Mouse (Mus musculus): ENCODE results near the gene Actrt3. TPM values are rescaled to one million over a fixed set of nuclear protein-coding genes. Genes with fewer than 3 reads are reported as not detected.

The Actrt3 gene
- polyA plus RNA-seq (2015; fragmentation: Nextera tagmentation; extraction: Ambion mirVana) = not detected in 2 replicates

DNA sequence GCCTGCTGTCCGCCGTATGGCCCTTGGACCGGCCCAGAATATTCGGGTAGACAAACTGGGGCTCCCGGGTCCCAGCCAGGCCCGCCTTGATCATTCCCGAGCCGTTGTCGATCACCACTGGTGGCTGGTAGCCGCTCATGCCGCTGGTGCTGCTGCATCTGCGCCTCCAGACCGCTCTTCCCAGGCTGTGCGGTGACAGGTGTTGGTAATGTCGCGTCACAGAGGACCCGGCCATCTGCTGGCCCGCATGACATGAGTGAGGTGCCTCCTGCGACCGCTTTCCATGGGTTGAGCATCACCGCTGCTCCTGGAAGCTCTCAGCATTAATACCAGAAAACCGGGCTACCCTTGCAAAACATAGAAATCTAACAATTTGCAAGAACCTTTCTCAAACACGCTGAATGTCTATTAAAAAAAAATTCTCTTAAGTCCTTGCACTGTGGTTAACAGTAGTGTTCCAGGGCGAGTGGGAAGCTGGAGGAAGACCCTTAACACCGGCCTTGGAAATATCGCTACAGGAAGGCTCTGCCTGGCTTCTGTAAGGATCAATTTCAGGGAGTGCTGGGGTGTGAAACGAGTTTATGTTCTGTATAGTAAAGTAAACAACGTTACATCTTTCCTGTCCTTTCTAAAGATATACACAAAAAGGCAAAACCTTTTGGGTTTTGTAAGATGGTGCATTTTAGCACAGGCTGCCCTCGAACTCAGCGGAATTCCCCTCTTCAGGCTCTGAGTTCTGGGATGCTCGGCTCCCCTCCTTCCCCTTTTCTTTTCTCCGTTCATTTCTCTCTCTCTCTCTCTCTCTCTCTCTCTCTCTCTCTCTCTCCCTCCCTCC is at the start of gene Actrt3:
Gene Actrt3, minus strand, starts transcription at position 229 of the 835 bp plus-strand sequence.
- Histone ChIP-seq H3K9ac (peak within 1 kb of the TSS; percentile 39), H3K27me3 (0 out of 2 replicates have a peak, but pooled peaks cover 13% of the 10 kb centered on the region)

DNA sequence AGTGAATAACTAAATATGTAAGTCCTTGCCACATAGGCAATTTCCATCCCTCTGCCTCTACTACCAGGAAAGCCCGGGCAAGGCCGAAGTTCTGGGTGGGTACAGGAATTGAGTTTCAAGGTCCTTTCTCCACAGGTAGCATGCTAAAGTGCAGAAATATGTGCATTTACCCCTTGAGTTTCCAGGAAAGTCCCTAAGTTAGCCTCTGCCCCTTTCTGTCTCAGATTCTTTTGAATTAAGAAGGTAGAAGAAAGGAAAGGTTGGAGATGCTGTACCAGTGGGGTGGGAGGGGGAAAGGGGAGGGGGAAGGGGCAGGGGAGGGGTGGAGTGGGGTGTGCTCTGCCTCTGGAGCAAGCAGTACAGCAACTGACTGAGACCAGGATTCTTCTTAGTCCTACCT is 48.7 kb upstream of the Actrt3 start:
- H3K27me3 ChIP-seq = peaks cover 27% of the 10 kb centered on the region; the same call in 1 of the 2 replicates
- no peak overlapping the region for H3K4me3 ChIP-seq
- no peaks in the 10 kb centered on the region for H3K9me3 ChIP-seq (replicated peaks)
- H3K4me1 ChIP-seq (replicated peaks) = peaks cover 19% of the 10 kb centered on the region
- H3K27ac ChIP-seq = no peak overlapping the region
- WGBS = 94% methylated on average over 2 of the region's 2 CpGs
- H3K36me3 ChIP-seq = no peaks in the 10 kb centered on the region
- H3K4me2 ChIP-seq = no peak overlapping the region
- no peak for ATAC-seq (replicated peaks; ENCODE audit: insufficient number of reproducible peaks, insufficient read depth, low FRiP score, low read depth)
- H3K9ac ChIP-seq = no peak overlapping the region

More for the DNA sequence above, at the start of gene Actrt3:
- Histone ChIP-seq H3K9me3 (replicated peaks) (no peaks in the 10 kb centered on the region), H3K4me3 (peak within 1 kb of the TSS; percentile 76), H3K4me2 (peak within 1 kb of the TSS; percentile 92), H3K27ac (peak within 1 kb of the TSS; percentile 44), H3K36me3 (peaks cover 4% of the 10 kb centered on the region; the same call in 1 of the 2 replicates), H3K4me1 (replicated peaks) (peaks cover 18% of the 10 kb centered on the region)
- 2% methylated on average over 32 of the region's 32 CpGs for WGBS
- no peak for ATAC-seq (replicated peaks; ENCODE audit: insufficient number of reproducible peaks, insufficient read depth, low FRiP score, low read depth)

DNA sequence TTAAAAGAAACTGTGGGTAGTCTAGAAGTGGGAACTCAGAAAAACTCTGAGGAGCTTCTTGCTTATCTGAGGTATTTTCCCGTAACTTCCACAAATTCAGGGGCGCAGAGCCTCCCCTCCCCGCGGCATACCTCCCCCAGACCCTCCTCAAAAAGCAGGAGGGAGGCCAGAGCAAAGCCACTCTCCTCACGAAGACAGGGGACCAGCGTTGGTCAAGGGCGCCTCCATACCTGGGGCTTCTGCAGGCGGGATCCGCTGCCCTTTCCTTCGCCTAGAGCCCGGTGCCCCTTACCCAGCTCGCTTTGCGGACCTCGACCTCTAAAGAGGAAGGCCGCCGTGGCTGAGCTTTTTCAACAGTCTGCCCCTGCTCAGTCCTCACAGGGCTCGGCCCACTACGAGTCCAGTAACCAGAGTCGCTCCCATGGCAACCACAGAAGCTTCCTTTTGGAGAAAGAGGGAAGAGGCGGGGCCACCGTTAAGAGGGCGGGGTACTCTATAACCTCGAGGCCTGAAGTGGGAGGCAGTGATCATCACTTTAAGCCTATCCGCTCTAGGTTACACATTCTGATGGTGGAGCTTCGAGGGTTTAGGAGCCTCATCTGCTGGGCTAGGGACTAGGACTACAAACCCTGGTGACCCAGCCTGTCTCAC is 47.8 kb upstream of the Actrt3 start, which contains the start of gene Lrrc34:
Gene Lrrc34, minus strand, starts transcription at position 430 of the 651 bp plus-strand sequence.
- 3% methylated on average over 25 of the region's 25 CpGs for WGBS
- peak within 1 kb of the TSS; percentile 45 for H3K4me3 ChIP-seq
- H3K27ac ChIP-seq = no peak within 1 kb of the TSS
- H3K36me3 ChIP-seq = no peaks in the 10 kb centered on the region
- no peaks in the 10 kb centered on the region for H3K9me3 ChIP-seq (replicated peaks)
- peak within 1 kb of the TSS; percentile 77 for H3K4me2 ChIP-seq
- H3K9ac ChIP-seq = peak within 1 kb of the TSS; percentile 47
- peaks cover 27% of the 10 kb centered on the region; the same call in 1 of the 2 replicates for H3K27me3 ChIP-seq
- peaks cover 19% of the 10 kb centered on the region for H3K4me1 ChIP-seq (replicated peaks)
- peak; percentile 75 for ATAC-seq (replicated peaks; ENCODE audit: insufficient number of reproducible peaks, insufficient read depth, low FRiP score, low read depth)

DNA sequence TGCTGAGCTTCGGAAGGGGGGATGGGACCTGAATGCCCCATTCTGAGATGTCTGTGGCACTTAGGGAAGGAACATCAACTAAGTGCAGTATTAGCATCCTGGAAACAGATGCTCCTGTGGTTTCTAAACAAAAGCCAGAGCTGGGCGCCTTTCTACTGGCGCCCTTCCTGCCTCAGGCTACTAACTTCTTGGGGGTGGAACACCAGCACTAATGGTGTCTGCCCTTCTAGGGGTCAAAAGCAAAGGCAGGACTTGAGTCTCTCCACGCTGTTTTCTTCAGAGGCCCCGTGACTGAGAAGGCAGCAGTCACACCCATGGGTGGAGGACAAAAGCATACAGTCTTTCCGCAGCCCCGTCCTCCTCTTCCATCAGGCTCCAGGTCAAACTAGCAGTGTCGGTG is 47.0 kb upstream of the Actrt3 start:
- whole genome bisulfite sequencing = 53% methylated on average over 8 of the region's 8 CpGs
- no peak overlapping the region for H3K4me2 ChIP-seq

DNA sequence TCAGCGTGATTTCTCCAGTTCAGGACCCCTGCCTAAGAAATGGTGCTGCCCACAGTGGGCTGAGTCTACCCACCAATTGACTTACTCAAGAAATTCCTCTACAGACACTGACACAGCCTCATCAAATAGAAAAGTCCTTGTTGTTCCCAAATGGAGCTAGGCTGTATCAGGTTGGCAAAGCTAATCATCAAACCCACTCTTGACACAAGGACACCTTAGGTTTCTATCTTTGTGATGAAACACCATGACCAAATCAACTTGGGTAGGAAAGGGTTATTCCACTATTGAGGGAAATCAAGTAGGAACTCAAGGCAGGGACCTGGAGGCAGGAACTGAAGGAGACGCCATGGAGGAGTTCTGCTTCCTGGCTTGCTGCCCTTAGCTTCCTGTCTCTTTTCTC is 44.5 kb upstream of the Actrt3 start, which contains the start of gene Lrriq4:
Gene Lrriq4, plus strand, starts transcription at position 301 of the 400 bp plus-strand sequence.
- no peaks in the 10 kb centered on the region for H3K36me3 ChIP-seq
- H3K27ac ChIP-seq = no peak within 1 kb of the TSS
- no peaks in the 10 kb centered on the region for H3K9me3 ChIP-seq (replicated peaks)
- H3K4me2 ChIP-seq = no peak within 1 kb of the TSS
- peaks cover 14% of the 10 kb centered on the region; the same call in 1 of the 2 replicates for H3K27me3 ChIP-seq
- no peak for ATAC-seq (replicated peaks; ENCODE audit: insufficient number of reproducible peaks, insufficient read depth, low FRiP score, low read depth)
- no peak within 1 kb of the TSS for H3K9ac ChIP-seq
- WGBS = 59% methylated on average over 2 of the region's 2 CpGs
- H3K4me3 ChIP-seq = no peak within 1 kb of the TSS
- H3K4me1 ChIP-seq (replicated peaks) = peaks cover 7% of the 10 kb centered on the region

More for the DNA sequence above, 47.0 kb upstream of the Actrt3 start:
- H3K9me3 ChIP-seq (replicated peaks) = no peaks in the 10 kb centered on the region
- peaks cover 19% of the 10 kb centered on the region for H3K4me1 ChIP-seq (replicated peaks)
- ATAC-seq (replicated peaks; ENCODE audit: insufficient number of reproducible peaks, insufficient read depth, low FRiP score, low read depth) = no peak
- H3K27me3 ChIP-seq = peaks cover 27% of the 10 kb centered on the region; the same call in 1 of the 2 replicates
- H3K36me3 ChIP-seq = no peaks in the 10 kb centered on the region
- H3K27ac ChIP-seq = no peak overlapping the region
- no peak overlapping the region for H3K4me3 ChIP-seq
- H3K9ac ChIP-seq = no peak overlapping the region

DNA sequence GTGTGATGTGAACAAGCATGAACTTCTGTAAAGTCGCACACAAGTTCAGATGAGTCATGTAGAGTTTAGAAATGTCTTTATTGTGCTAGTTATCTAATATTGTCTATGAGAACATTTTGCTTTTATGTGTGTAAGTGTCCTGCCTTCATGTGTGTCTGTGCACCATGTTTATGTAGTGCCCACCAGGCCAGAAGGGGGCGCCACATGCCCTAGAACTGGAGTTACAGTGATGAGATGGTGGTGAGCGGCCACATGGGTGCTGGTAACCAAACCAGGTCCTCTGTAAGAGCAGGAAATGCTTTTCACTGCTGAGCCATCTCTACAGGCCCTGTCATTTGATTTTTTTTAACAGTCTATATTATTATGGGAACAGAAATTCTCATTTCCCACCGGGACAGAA is 35.9 kb upstream of the Actrt3 start:
- no peak overlapping the region for H3K9ac ChIP-seq
- H3K4me3 ChIP-seq = no peak overlapping the region
- H3K9me3 ChIP-seq (replicated peaks) = no peaks in the 10 kb centered on the region
- WGBS = 78% methylated on average over 4 of the region's 4 CpGs
- H3K27ac ChIP-seq = no peak overlapping the region
- H3K27me3 ChIP-seq = no peaks in the 10 kb centered on the region
- H3K36me3 ChIP-seq = no peaks in the 10 kb centered on the region
- ATAC-seq (replicated peaks; ENCODE audit: insufficient number of reproducible peaks, insufficient read depth, low FRiP score, low read depth) = no peak
- no peaks in the 10 kb centered on the region for H3K4me1 ChIP-seq (replicated peaks)
- no peak overlapping the region for H3K4me2 ChIP-seq

DNA sequence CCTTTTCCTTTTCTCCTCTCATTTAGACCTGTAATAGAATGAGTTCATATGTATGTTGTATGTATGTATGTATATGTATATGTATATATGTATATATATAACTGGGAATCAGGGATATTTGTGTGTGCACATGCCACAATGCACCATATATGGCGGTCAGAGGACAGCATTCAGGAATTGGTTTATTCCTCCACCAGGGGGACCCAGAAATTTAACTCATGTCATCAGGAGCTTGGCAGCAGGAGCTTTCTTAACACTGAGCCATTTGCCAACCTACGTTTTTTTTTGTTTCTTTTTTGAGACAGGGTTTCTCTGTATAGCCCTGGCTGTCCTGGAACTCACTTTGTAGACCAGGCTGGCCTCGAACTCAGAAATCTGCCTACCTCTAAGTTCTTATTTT is 33.9 kb upstream of the Actrt3 start:
- Histone ChIP-seq H3K4me1 (replicated peaks) (no peaks in the 10 kb centered on the region), H3K9me3 (replicated peaks) (no peaks in the 10 kb centered on the region), H3K4me3 (no peak overlapping the region), H3K36me3 (no peaks in the 10 kb centered on the region), H3K9ac (no peak overlapping the region), H3K27ac (no peak overlapping the region), H3K27me3 (no peaks in the 10 kb centered on the region), H3K4me2 (no peak overlapping the region)
- ATAC-seq (replicated peaks; ENCODE audit: insufficient number of reproducible peaks, insufficient read depth, low FRiP score, low read depth) = no peak
- whole genome bisulfite sequencing = 46% methylated on average over 3 of the region's 3 CpGs

DNA sequence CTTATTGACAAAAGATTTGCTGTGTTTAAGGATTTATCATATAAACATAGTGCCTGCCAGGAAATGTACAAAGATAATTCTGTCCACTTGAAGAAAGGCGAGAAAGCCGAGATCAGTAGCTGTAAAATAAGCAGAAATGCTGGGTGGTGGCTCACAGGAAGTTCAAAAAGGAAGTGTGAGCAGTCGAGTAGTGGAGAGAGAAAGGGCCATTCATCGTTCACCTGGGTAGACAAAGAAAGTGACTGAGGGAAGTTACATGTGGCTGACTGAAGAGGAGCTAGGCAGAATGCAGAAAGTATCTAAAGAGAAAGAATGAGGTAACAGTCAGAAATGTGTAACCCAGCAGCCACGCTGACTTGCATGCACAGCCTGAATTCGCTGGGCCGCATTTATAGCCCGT is 20.4 kb upstream of the Actrt3 start:
- Histone ChIP-seq H3K36me3 (peaks cover 33% of the 10 kb centered on the region), H3K4me3 (no peak overlapping the region), H3K9me3 (replicated peaks) (no peaks in the 10 kb centered on the region), H3K4me2 (no peak overlapping the region), H3K4me1 (replicated peaks) (no peaks in the 10 kb centered on the region), H3K9ac (no peak overlapping the region), H3K27ac (no peak overlapping the region), H3K27me3 (no peaks in the 10 kb centered on the region)
- 76% methylated on average over 8 of the region's 8 CpGs for WGBS
- no peak for ATAC-seq (replicated peaks; ENCODE audit: insufficient number of reproducible peaks, insufficient read depth, low FRiP score, low read depth)

DNA sequence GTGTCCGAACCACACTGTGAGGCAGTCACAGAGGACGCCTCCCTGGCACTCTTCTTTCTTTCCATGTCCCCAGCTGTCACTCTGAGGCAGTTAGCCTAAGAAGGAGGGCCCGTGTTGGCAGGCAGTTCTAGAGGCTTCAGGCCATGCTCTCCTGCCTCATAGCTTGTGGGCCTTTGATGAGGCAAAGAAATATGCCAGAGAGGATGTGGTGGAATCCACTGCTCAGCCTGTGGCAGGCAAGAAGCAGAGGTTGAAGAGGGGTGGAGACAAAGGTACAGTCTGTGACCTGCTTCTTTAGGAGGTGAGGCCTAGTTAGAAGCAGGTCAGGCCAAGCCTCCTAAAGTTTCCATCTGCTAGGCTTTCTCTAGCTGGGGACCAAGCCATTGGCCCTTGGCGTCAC is 11.2 kb upstream of the Actrt3 start:
- no peaks in the 10 kb centered on the region; the same call in 1 of the 2 replicates for H3K4me1 ChIP-seq (replicated peaks)
- 91% methylated on average over 4 of the region's 4 CpGs for WGBS
- H3K36me3 ChIP-seq = peaks cover 75% of the 10 kb centered on the region
- no peak for ATAC-seq (replicated peaks; ENCODE audit: insufficient number of reproducible peaks, insufficient read depth, low FRiP score, low read depth)
- no peak overlapping the region for H3K9ac ChIP-seq
- no peak overlapping the region for H3K27ac ChIP-seq
- no peaks in the 10 kb centered on the region for H3K9me3 ChIP-seq (replicated peaks)
- H3K27me3 ChIP-seq = no peaks in the 10 kb centered on the region
- H3K4me3 ChIP-seq = no peak overlapping the region
- no peak overlapping the region for H3K4me2 ChIP-seq

DNA sequence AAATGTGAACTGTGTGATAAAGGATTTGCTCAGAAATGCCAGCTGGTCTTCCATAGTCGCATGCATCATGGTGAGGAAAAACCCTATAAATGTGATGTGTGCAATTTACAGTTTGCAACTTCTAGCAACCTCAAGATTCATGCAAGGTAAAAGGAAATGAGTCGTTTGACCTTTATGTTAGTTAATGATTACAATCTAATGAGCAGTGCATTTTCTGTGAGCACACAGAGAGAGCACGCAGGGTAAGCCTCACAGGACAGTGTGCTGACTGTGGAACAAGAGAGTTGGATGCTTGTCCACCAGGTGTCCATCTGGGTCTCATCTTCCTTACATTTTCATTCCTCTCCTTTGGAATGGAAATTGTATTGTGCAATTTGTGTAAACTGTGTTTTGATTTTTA is 9.3 kb upstream of the Actrt3 start:
- 85% methylated on average over 3 of the region's 3 CpGs for WGBS
- H3K9me3 ChIP-seq (replicated peaks) = no peaks in the 10 kb centered on the region
- no peak overlapping the region for H3K9ac ChIP-seq
- H3K4me3 ChIP-seq = no peak overlapping the region
- peaks cover 69% of the 10 kb centered on the region for H3K36me3 ChIP-seq
- H3K4me2 ChIP-seq = no peak overlapping the region
- no peaks in the 10 kb centered on the region for H3K27me3 ChIP-seq
- H3K27ac ChIP-seq = no peak overlapping the region
- no peak for ATAC-seq (replicated peaks; ENCODE audit: insufficient number of reproducible peaks, insufficient read depth, low FRiP score, low read depth)
- H3K4me1 ChIP-seq (replicated peaks) = no peaks in the 10 kb centered on the region; the same call in 1 of the 2 replicates

DNA sequence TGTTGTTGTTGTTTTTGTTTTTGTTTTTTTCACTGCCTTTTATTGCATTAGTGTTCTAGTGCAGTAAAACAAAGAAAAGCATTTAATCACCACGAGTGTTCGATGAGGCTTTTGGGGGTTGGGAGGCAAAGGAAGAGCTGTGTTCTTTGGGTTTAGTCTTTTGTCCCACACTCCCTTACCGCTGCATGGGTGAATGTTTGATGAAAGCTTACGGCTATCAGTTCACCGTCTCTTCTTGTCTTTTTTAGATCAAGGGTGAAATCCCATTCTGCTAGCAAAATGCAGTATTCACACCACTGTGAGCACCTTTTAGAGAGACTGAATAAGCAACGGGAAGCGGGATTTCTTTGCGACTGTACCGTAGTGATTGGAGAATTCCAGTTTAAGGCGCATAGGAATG is 3.5 kb upstream of the Actrt3 start:
- Histone ChIP-seq H3K9ac (peak overlapping the region; percentile 87), H3K4me3 (peak overlapping the region; percentile 76), H3K27me3 (0 out of 2 replicates have a peak, but pooled peaks cover 3% of the 10 kb centered on the region), H3K4me1 (replicated peaks) (peaks cover 13% of the 10 kb centered on the region), H3K4me2 (peak overlapping the region; percentile 92), H3K36me3 (peaks cover 26% of the 10 kb centered on the region), H3K9me3 (replicated peaks) (no peaks in the 10 kb centered on the region), H3K27ac (no peak overlapping the region)
- WGBS = 37% methylated on average over 10 of the region's 10 CpGs
- no peak for ATAC-seq (replicated peaks; ENCODE audit: insufficient number of reproducible peaks, insufficient read depth, low FRiP score, low read depth)

All from heart, embryonic 15.5 days (tissue).